1 mouse cellular context compared by ENCODE assay signal in genomic region chr10:130337581-130337980, GRCm38 (mm10).
TF ChIP-seq lines count a peak whose summit lies in the region.

No protein-coding gene starts in this region.

TF ChIP-seq in MEL, 35 proteins besides CTCF, POLR2A, EP300 and RAD21 (continued from another document):
- no peak for TF ChIP-seq ZNF384 (IDR thresholded peaks at IDR 0.05; ENCODE audit: low read depth, low read length)
- no peak for TF ChIP-seq MAZ (IDR thresholded peaks at IDR 0.05; ENCODE audit: low read depth, low read length)
- TF ChIP-seq MAX (IDR thresholded peaks at IDR 0.05; ENCODE audit: low read length): no peak
- TF ChIP-seq POLR2AphosphoS2 (IDR thresholded peaks at IDR 0.05; ENCODE audit: low read length): no peak
- TF ChIP-seq ETS1 (IDR thresholded peaks at IDR 0.05; ENCODE audit: low read depth, low read length): no peak
- no peak for TF ChIP-seq UBTF (IDR thresholded peaks at IDR 0.05; ENCODE audit: borderline replicate concordance, insufficient read depth, low read depth, low read length)
- no peak for TF ChIP-seq TCF12 (IDR thresholded peaks at IDR 0.05; ENCODE audit: low read depth, low read length)
- TF ChIP-seq E2F4 (IDR thresholded peaks at IDR 0.05; ENCODE audit: borderline replicate concordance, low read depth, low read length): no peak
